Mouse (Mus musculus): Measurements from ENCODE around the gene Zfp473.
"Not testable (repeated sequence)": the region's sequence is repeated elsewhere in the genome, so short reads cannot be mapped to it uniquely, and the experiment has no call there.

GRCm38 (mm10) chr7:44708093-44708492 is 42.8 kb downstream of the Zfp473 start:
- not testable (repeated sequence) for TF ChIP-seq CTCF (conservative IDR thresholded peaks at IDR 0.05; ENCODE audit: low read length); POU5F1 (IDR thresholded peaks at IDR 0.05; ENCODE audit: borderline replicate concordance, low read length); NANOG (IDR thresholded peaks at IDR 0.05; ENCODE audit: borderline replicate concordance, low read length)

Measured in E14TG2a.4 (cell line).